Mouse (Mus musculus): Measurements from ENCODE around the gene Plxnc1.

- TF ChIP-seq MAFK (IDR thresholded peaks at IDR 0.05; ENCODE audit: insufficient replicate concordance, low read length): no peak
- TF ChIP-seq CTCF (conservative IDR thresholded peaks at IDR 0.05 in 1 of 2, IDR thresholded peaks at IDR 0.05 in 1 of 2; ENCODE audit: low read depth in 2 of 2, low read length in 2 of 2): no peak
- no peak for TF ChIP-seq TCF12 (IDR thresholded peaks at IDR 0.05; ENCODE audit: low read depth, low read length)
- TF ChIP-seq ZMIZ1 (IDR thresholded peaks at IDR 0.05; ENCODE audit: low read depth, low read length): no peak
- no peak for TF ChIP-seq GABPA (IDR thresholded peaks at IDR 0.05; ENCODE audit: insufficient replicate concordance, low read depth, low read length)
- TF ChIP-seq POLR2AphosphoS2 (IDR thresholded peaks at IDR 0.05; ENCODE audit: low read depth, low read length): no peak
- no peak for TF ChIP-seq MAX (IDR thresholded peaks at IDR 0.05; ENCODE audit: low read length)
- no peak for TF ChIP-seq HCFC1 (IDR thresholded peaks at IDR 0.05; ENCODE audit: low read depth, low read length)
Observed at GRCm38 (mm10) chr10:94789205-94789604, 155.4 kb downstream of the Plxnc1 start.

Data from CH12.LX (cell line).